Mouse (Mus musculus): ENCODE data around the gene Cdca7l. TPM values are rescaled to one million over a fixed set of nuclear protein-coding genes. Genes with fewer than 3 reads are reported as not detected.

Gene Cdca7l
- total RNA-seq (2023) = 10 to 100 TPM; 18.1 to 18.6 TPM

GRCm38 (mm10) chr12:117803989-117804388 is at the start of gene Cdca7l:
TSS of gene Cdca7l (plus strand) at chr12:117804289.

Measured in T-cell, adult 66 days (primary cell).